Mouse (Mus musculus) embryo, embryonic 11.5 days (tissue): ENCODE data around the gene Brdt.

ENCODE experiments used
- DNase-seq: peaks from one replicate; pipeline ENCODE4 v3.0.0-alpha.2; 2012; ENCODE audit warnings: low read depth, low spot score

Brdt gene

DNA sequence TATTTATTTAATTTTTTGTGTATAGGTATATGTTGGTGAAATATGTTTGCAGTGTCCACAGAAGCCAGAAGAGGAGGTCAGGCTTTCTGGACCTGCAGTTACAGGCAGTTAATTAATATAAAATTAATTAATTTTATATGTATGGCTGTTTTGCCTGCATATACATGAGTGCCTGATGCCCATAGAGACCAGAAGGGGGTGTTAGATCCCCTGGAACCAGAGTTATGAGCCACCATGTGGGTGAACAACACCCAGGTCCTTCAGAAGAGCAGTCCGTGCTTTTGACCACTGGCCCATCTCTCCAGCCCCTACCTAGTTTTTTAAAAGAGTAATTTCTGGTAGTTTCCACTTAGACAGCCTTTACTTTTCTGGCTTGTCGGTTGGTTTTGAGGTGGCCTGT lies 81.3 kb downstream of the Brdt start:
- no peak for DNase-seq

DNA sequence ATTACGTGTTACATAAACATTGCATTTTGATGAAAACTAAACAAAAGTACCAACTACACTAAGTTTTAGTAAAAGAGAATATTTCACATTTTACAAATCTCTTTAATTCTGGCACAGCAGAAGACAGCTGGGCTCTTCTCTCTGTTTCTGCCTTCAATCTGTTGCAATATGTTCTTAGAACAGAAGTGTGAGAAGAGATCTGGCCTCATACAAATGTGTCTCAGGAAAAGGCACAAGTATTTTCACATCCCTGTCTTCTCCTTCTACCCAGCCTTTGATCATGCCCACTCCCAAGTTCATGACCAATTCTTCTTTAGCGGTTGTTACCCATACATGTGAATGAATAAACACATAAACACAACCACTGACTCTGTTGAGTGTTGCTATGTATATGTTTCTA lies 84.1 kb downstream of the Brdt start:
- no peak for DNase-seq

DNA sequence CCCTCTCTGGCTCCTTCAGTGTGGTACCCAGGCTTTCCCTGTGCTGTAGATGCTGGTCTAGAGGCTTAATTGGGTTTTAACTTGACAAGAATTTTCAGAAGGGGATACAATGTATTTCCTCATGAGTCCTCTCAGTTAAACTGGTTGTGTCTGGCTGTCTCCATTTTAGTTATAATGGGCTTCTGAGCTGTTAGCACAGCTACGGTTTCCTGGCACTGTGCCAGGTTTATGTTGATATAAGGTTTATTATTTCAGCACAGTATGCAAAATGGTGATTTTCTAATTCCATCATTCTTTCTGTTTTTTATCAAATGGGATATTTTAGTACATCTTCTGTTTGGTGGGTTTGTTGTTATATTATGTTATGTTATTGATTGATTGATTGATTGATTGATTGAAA lies 90.7 kb downstream of the Brdt start:
- DNase-seq: no peak

DNA sequence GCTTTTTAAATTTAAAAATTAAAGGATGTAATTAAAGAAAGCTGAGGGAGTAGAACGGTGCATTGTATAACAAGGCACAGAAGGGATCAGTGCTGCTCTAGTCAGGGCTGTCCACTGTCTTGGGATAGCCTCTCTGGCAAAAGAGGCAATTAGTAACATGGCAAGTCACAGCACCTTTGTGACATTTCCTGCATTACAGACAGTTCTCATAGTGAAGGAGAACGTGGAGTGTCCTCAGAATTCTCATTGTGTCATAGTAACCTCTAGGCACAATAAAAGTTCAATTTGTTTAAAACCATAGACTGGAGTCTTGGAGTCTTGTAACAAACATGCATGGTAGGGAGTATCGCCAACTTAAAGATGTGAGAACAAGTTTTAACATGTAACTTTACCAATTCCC lies 100.3 kb downstream of the Brdt start, which contains the start of gene Lpcat2b:
Gene Lpcat2b, plus strand, starts transcription at position 301 of the 400 bp plus-strand sequence.
- no peak for DNase-seq

DNA sequence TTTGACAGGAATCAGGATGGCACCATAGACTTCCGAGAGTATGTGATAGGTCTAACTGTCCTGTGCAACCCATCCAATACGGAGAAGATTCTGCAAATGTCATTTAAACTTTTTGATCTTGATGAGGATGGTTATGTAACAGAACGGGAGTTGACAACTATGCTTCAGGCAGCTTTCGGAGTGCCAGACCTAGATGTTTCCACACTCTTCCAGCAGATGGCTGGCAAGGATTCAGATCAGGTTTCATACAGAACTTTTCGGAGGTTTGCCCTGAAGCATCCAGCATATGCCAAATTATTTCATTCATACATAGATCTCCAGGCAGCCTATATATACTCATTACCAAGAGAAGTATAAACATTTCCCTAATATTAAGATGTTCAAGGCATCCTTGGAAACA lies 103.0 kb downstream of the Brdt start:
- DNase-seq: no peak

DNA sequence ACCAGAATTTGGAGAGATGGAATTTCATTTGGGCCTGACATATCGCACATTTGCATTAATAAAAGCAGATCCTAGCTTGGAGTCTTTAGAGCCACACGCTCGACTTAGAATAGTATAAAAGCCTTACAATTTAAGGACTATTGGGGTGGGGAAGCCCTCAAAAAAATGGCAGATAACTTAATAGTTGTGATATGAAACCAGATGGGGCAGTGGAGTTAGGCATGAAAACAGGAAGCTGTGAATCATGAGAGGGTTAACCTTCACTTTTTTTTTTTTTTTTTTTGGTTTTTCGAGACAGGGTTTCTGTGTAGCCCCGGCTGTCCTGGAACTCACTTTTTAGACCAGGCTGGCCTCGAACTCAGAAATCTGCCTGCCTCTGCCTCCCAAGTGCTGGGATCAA lies 105.2 kb downstream of the Brdt start:
- DNase-seq: no peak
